Mouse (Mus musculus) lung, postnatal 0 days (tissue): Measurements from ENCODE around the gene Spocd1. TPM values are rescaled to one million over a fixed set of nuclear protein-coding genes. Genes with fewer than 3 reads are reported as not detected.
A peak's percentile ranks its signal among the peaks of the same experiment; 100 is the strongest.

Experiments
- ATAC-seq: fragments of 200-750 bp; cut with Nextera tagmentation; 2 replicates; pipeline ENCODE4 v1.8.0; 2017; ENCODE audit warnings: moderate library complexity
- DNase-seq: peaks from one replicate; pipeline ENCODE4 v3.0.0-alpha.2; 2016; ENCODE audit warnings: low spot score
- H3K27ac ChIP-seq: fragments of 300-500 bp; sonication (generic); 2 replicates; pipeline ENCODE4 v1.5.1; 2014; ENCODE audit warnings: antibody characterized with exemption, mild to moderate bottlenecking, low read length, mixed read lengths
- H3K27me3 ChIP-seq: fragments of 300-500 bp; sonication (generic); replicated peaks from 2 replicates; pipeline ENCODE4 v1.6.1; 2014; ENCODE audit warnings: low read length, mixed read lengths; ENCODE audit not compliant: insufficient read depth
- H3K36me3 ChIP-seq: fragments of 300-500 bp; sonication (generic); 2 replicates; pipeline ENCODE4 v1.6.1; 2014; ENCODE audit warnings: low read length, mixed read lengths; ENCODE audit not compliant: insufficient read depth
- H3K4me1 ChIP-seq: fragments of 300-500 bp; sonication (generic); 2 replicates; pipeline ENCODE4 v1.6.1; 2014; ENCODE audit warnings: antibody characterized with exemption, low read depth, low read length, mixed read lengths; ENCODE audit not compliant: insufficient read depth
- H3K4me2 ChIP-seq: fragments of 300-500 bp; sonication (generic); replicated peaks from 2 replicates; pipeline ENCODE4 v1.6.1; 2014; ENCODE audit warnings: low read depth, mild to moderate bottlenecking, low read length, moderate library complexity, mixed read lengths
- H3K4me3 ChIP-seq: fragments of 300-500 bp; sonication (generic); 2 replicates; pipeline ENCODE4 v1.5.1; 2014; ENCODE audit warnings: low read depth, low read length
- H3K9ac ChIP-seq: fragments of 300-500 bp; sonication (generic); replicated peaks from 2 replicates; pipeline ENCODE4 v1.6.1; 2014; ENCODE audit warnings: low read depth, mild to moderate bottlenecking
- H3K9me3 ChIP-seq: fragments of 300-500 bp; sonication (generic); 2 replicates; pipeline ENCODE4 v1.6.1; 2016; ENCODE audit warnings: low read length, mixed read lengths
- CTCF ChIP-seq: IDR thresholded peaks from 2 replicates; pipeline ENCODE4 v1.5.1; 2016; ENCODE audit warnings: antibody characterized with exemption, mild to moderate bottlenecking
- EP300 ChIP-seq: IDR thresholded peaks from 2 replicates; pipeline ENCODE4 v1.6.1; 2016; ENCODE audit warnings: antibody characterized with exemption, mild to moderate bottlenecking, control low read depth
- WGBS: fragments of 180-500 bp; shearing (Covaris S2); extraction: QIAGEN DNeasy Blood & Tissue Kit; methylation state at CpG from one replicate; pipeline ENCODE4 v1.1.7; 2014; 5-methylcytosine and 5-hydroxymethylcytosine counted together
- polyA plus RNA-seq: library from polyadenylated mRNA; unstranded; fragments of >200 nt; fragmentation: Nextera tagmentation; extraction: Ambion mirVana; gene quantifications from 2 replicates; pipeline ENCODE4 v1.2.1, GENCODE M21; 2015

Spocd1 gene
- polyA plus RNA-seq, 1 experiment from 2014 or later: not detected

GRCm38 (mm10) chr4:129916159-129916558, 12.9 kb upstream of the Spocd1 start:
- Histone ChIP-seq H3K27me3 (no peaks in the 10 kb centered on the region), H3K36me3 (no peaks in the 10 kb centered on the region), H3K9ac (no peak overlapping the region), H3K27ac (0 out of 2 replicates have a peak overlapping the region, but pooled peaks have one; percentile 23), H3K9me3 (no peaks in the 10 kb centered on the region), H3K4me2 (no peak overlapping the region), H3K4me1 (peaks cover 6% of the 10 kb centered on the region), H3K4me3 (no peak overlapping the region)
- WGBS: 27% methylated on average over 2 of the region's 2 CpGs
- ATAC-seq (peak; percentile 37), DNase-seq (peak; percentile 34)
- no peak for TF ChIP-seq EP300

DNA sequence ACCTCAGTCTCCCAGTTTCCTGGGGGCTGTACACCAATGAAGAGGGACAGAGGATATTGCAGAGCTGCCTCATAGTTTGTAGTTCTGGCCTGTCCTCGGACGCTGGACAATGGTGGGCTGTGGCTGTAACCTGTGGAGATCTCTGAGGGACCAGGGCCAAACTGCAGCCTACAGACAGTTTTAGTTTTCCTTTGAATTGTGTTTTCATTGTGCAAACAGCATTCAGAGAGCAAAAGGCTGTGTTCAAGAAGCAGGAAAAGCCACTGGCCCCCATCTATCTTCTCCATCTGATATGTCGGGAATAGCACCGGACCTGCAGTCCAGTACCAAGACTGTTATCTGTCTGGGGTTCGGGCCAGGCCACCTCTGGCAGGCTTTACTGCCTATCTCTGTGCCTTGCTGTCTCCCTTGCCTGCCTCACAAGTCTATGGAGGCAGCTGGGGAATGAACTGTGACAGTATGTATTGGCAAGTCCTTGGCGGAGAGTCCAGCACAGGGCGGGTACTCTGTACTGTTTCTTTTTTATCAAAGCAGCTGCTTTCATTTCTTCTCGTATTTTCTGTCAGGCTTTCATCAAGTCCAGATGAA, 11.9 kb upstream of the Spocd1 start:
- no peak for TF ChIP-seq EP300
- TF ChIP-seq CTCF: no peak
- peak; percentile 63 for DNase-seq
- Histone ChIP-seq H3K4me1 (peaks cover 6% of the 10 kb centered on the region), H3K27ac (no peak overlapping the region; the same call in 1 of the 2 replicates), H3K9me3 (no peaks in the 10 kb centered on the region), H3K4me2 (0 out of 2 replicates have a peak overlapping the region, but pooled peaks have one; percentile 3), H3K9ac (no peak overlapping the region), H3K27me3 (no peaks in the 10 kb centered on the region), H3K36me3 (no peaks in the 10 kb centered on the region), H3K4me3 (no peak overlapping the region)
- 29% methylated on average over 8 of the region's 8 CpGs for WGBS
- no peak for ATAC-seq

DNA sequence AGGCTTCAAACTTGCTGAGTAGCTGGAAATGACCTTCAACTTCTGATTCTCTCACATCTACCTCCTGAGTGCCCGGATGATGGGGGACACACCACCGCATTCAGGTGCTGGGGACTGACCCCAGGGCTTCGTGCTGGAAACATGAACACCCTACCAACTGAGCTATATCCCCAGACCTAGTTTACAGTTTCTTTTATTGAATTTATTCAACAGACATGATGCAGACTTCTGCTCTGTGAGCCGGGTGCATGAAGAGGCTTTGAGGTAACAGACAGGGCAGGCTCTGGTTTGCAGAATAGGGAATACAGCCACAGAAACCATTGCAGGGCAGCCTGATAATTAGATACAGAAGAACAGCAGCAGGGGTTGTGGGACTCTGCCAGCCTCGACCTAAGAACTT, 10.6 kb upstream of the Spocd1 start:
- no peak overlapping the region for H3K4me3 ChIP-seq
- H3K4me2 ChIP-seq: no peak overlapping the region
- no peak for TF ChIP-seq CTCF
- no peak for TF ChIP-seq EP300
- H3K4me1 ChIP-seq: peaks cover 6% of the 10 kb centered on the region
- ATAC-seq (no peak), DNase-seq (no peak)
- no peaks in the 10 kb centered on the region for H3K9me3 ChIP-seq
- no peak overlapping the region for H3K27ac ChIP-seq
- H3K9ac ChIP-seq: no peak overlapping the region
- WGBS: 81% methylated on average over 5 of the region's 5 CpGs
- H3K27me3 ChIP-seq: no peaks in the 10 kb centered on the region
- H3K36me3 ChIP-seq: no peaks in the 10 kb centered on the region

DNA sequence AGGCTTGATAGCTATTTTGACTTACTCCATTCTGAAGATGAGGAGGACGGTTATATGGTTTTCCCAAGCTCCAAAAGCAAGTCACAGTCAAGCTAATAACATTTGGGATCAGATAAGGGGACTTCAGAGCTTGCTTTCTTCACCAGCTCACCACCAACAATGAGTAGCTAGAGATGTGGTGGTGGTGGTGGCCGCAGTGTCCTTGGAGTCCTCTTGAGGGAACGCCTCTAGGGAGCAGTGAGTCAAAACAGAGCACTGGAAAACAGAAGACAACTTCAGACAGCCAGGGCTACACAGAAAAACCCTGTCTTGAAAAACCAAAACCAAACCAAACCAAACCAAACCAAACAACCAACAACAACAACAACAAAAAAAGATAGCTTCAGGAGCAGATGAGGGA, 10.1 kb upstream of the Spocd1 start:
- Histone ChIP-seq H3K9me3 (no peaks in the 10 kb centered on the region), H3K27me3 (no peaks in the 10 kb centered on the region), H3K4me1 (peaks cover 2% of the 10 kb centered on the region), H3K27ac (no peak overlapping the region), H3K9ac (no peak overlapping the region), H3K4me2 (no peak overlapping the region), H3K36me3 (no peaks in the 10 kb centered on the region), H3K4me3 (no peak overlapping the region)
- DNase-seq (no peak), ATAC-seq (no peak)
- no peak for TF ChIP-seq EP300
- TF ChIP-seq CTCF: no peak
- WGBS: 74% methylated on average over 3 of the region's 3 CpGs

GRCm38 (mm10) chr4:129920542-129921313, 8.3 kb upstream of the Spocd1 start:
- TF ChIP-seq CTCF: no peak
- TF ChIP-seq EP300: no peak
- H3K9ac ChIP-seq: no peak overlapping the region
- no peaks in the 10 kb centered on the region for H3K9me3 ChIP-seq
- no peak for DNase-seq
- H3K4me3 ChIP-seq: no peak overlapping the region
- H3K27ac ChIP-seq: no peak overlapping the region
- no peaks in the 10 kb centered on the region; the same call in 1 of the 2 replicates for H3K4me1 ChIP-seq
- 91% methylated on average over 15 of the region's 15 CpGs for WGBS
- no peaks in the 10 kb centered on the region for H3K27me3 ChIP-seq
- ATAC-seq: no peak
- no peak overlapping the region for H3K4me2 ChIP-seq
- H3K36me3 ChIP-seq: no peaks in the 10 kb centered on the region

DNA sequence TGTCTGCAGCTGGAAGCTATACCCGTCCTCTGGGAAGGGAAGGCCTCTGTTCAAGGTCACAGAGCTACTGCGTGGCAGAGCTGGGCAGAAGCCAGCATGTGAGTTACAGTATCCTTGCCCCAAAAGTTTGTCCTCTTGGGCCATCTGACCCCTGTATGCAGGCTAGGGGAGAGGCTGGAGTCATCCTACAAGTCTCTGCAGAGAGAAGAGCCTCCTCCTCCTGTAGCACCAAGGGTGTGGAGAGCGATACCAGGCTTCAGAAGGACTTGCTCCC, 7.8 kb upstream of the Spocd1 start:
- ATAC-seq (no peak), DNase-seq (no peak)
- H3K4me1 ChIP-seq: no peaks in the 10 kb centered on the region
- 75% methylated on average over 3 of the region's 3 CpGs for WGBS
- H3K27me3 ChIP-seq: no peaks in the 10 kb centered on the region
- no peaks in the 10 kb centered on the region for H3K36me3 ChIP-seq
- no peak overlapping the region for H3K27ac ChIP-seq
- TF ChIP-seq CTCF (no peak), EP300 (no peak)
- no peak overlapping the region for H3K9ac ChIP-seq
- H3K9me3 ChIP-seq: no peaks in the 10 kb centered on the region
- H3K4me3 ChIP-seq: no peak overlapping the region
- H3K4me2 ChIP-seq: no peak overlapping the region
